Mouse (Mus musculus): Measurements from ENCODE around the gene Klhdc8a. TPM values are rescaled to one million over a fixed set of nuclear protein-coding genes. Genes with fewer than 3 reads are reported as not detected.
A peak's percentile ranks its signal among the peaks of the same experiment; 100 is the strongest.
"Not testable (repeated sequence)": the region's sequence is repeated elsewhere in the genome, so short reads cannot be mapped to it uniquely, and the experiment has no call there.

The Klhdc8a gene
- polyA plus RNA-seq, 1 experiment from 2014 or later = 3.4 TPM

- Histone ChIP-seq H3K4me2 (ENCODE audit: low read length) (no peak overlapping the region), H3K4me1 (replicated peaks; ENCODE audit: control insufficient read depth, insufficient read depth, low read length) (no peaks in the 10 kb centered on the region), H3K9me3 (ENCODE audit: control insufficient read depth, low read length) (no peaks in the 10 kb centered on the region), H3K27me3 (replicated peaks; ENCODE audit: control insufficient read depth, insufficient read depth, low read length) (no peaks in the 10 kb centered on the region), H3K9ac (replicated peaks; ENCODE audit: low read depth, low read length) (no peak overlapping the region), H3K4me3 (replicated peaks; ENCODE audit: low read length) (no peak overlapping the region), H3K36me3 (ENCODE audit: control insufficient read depth, insufficient read depth) (no peaks in the 10 kb centered on the region), H3K27ac (ENCODE audit: low read length) (no peak overlapping the region)
- 68% methylated on average over 1 of the region's 1 CpGs for WGBS
- no peak for ATAC-seq
Measured at GRCm38 (mm10) chr1:132343656-132344055, 45.2 kb downstream of the Klhdc8a start.

GRCm38 (mm10) chr1:132345514-132345913, 47.1 kb downstream of the Klhdc8a start:
- H3K4me1 ChIP-seq (replicated peaks; ENCODE audit: control insufficient read depth, insufficient read depth, low read length) = no peaks in the 10 kb centered on the region

GRCm38 (mm10) chr1:132346134-132346851, 47.9 kb downstream of the Klhdc8a start:
- 88% methylated on average over 12 of the region's 12 CpGs for WGBS
- ATAC-seq = no peak
- H3K27me3 ChIP-seq (replicated peaks; ENCODE audit: control insufficient read depth, insufficient read depth, low read length) = no peaks in the 10 kb centered on the region

More at GRCm38 (mm10) chr1:132345514-132345913, 47.1 kb downstream of the Klhdc8a start:
- no peak overlapping the region for H3K9ac ChIP-seq (replicated peaks; ENCODE audit: low read depth, low read length)
- ATAC-seq = no peak
- H3K4me3 ChIP-seq (replicated peaks; ENCODE audit: low read length) = no peak overlapping the region
- no peak overlapping the region for H3K27ac ChIP-seq (ENCODE audit: low read length)
- no peaks in the 10 kb centered on the region for H3K27me3 ChIP-seq (replicated peaks; ENCODE audit: control insufficient read depth, insufficient read depth, low read length)
- no peak overlapping the region for H3K4me2 ChIP-seq (ENCODE audit: low read length)
- WGBS = 73% methylated on average over 4 of the region's 4 CpGs
- no peaks in the 10 kb centered on the region for H3K9me3 ChIP-seq (ENCODE audit: control insufficient read depth, low read length)
- no peaks in the 10 kb centered on the region for H3K36me3 ChIP-seq (ENCODE audit: control insufficient read depth, insufficient read depth)

GRCm38 (mm10) chr1:132346951-132347350, 48.5 kb downstream of the Klhdc8a start:
- no peak overlapping the region for H3K9ac ChIP-seq (replicated peaks; ENCODE audit: low read depth, low read length)
- H3K27ac ChIP-seq (ENCODE audit: low read length) = no peak overlapping the region
- H3K4me2 ChIP-seq (ENCODE audit: low read length) = no peak overlapping the region
- no peaks in the 10 kb centered on the region for H3K9me3 ChIP-seq (ENCODE audit: control insufficient read depth, low read length)
- H3K4me1 ChIP-seq (replicated peaks; ENCODE audit: control insufficient read depth, insufficient read depth, low read length) = no peaks in the 10 kb centered on the region
- H3K4me3 ChIP-seq (replicated peaks; ENCODE audit: low read length) = no peak overlapping the region
- H3K36me3 ChIP-seq (ENCODE audit: control insufficient read depth, insufficient read depth) = no peaks in the 10 kb centered on the region
- ATAC-seq = no peak
- H3K27me3 ChIP-seq (replicated peaks; ENCODE audit: control insufficient read depth, insufficient read depth, low read length) = no peaks in the 10 kb centered on the region

More at GRCm38 (mm10) chr1:132346134-132346851, 47.9 kb downstream of the Klhdc8a start:
- Histone ChIP-seq H3K27ac (ENCODE audit: low read length) (no peak overlapping the region), H3K9ac (replicated peaks; ENCODE audit: low read depth, low read length) (no peak overlapping the region), H3K36me3 (ENCODE audit: control insufficient read depth, insufficient read depth) (no peaks in the 10 kb centered on the region), H3K4me2 (ENCODE audit: low read length) (no peak overlapping the region), H3K4me3 (replicated peaks; ENCODE audit: low read length) (no peak overlapping the region), H3K9me3 (ENCODE audit: control insufficient read depth, low read length) (no peaks in the 10 kb centered on the region), H3K4me1 (replicated peaks; ENCODE audit: control insufficient read depth, insufficient read depth, low read length) (no peaks in the 10 kb centered on the region)

- 87% methylated on average over 5 of the region's 5 CpGs for WGBS
- H3K4me3 ChIP-seq (replicated peaks; ENCODE audit: low read length) = no peak overlapping the region
- H3K27ac ChIP-seq (ENCODE audit: low read length) = no peak overlapping the region
- no peaks in the 10 kb centered on the region for H3K4me1 ChIP-seq (replicated peaks; ENCODE audit: control insufficient read depth, insufficient read depth, low read length)
- no peaks in the 10 kb centered on the region for H3K9me3 ChIP-seq (ENCODE audit: control insufficient read depth, low read length)
- no peak for ATAC-seq
- no peaks in the 10 kb centered on the region for H3K27me3 ChIP-seq (replicated peaks; ENCODE audit: control insufficient read depth, insufficient read depth, low read length)
- H3K9ac ChIP-seq (replicated peaks; ENCODE audit: low read depth, low read length) = no peak overlapping the region
- H3K36me3 ChIP-seq (ENCODE audit: control insufficient read depth, insufficient read depth) = no peaks in the 10 kb centered on the region
- H3K4me2 ChIP-seq (ENCODE audit: low read length) = no peak overlapping the region
Measured at GRCm38 (mm10) chr1:132348401-132348800, 50.0 kb downstream of the Klhdc8a start.

- not testable (repeated sequence) for H3K27me3 ChIP-seq (replicated peaks; ENCODE audit: control insufficient read depth, insufficient read depth, low read length); ATAC-seq; H3K4me3 ChIP-seq (replicated peaks; ENCODE audit: low read length); H3K4me2 ChIP-seq (ENCODE audit: low read length); H3K4me1 ChIP-seq (replicated peaks; ENCODE audit: control insufficient read depth, insufficient read depth, low read length); H3K27ac ChIP-seq (ENCODE audit: low read length); H3K36me3 ChIP-seq (ENCODE audit: control insufficient read depth, insufficient read depth); H3K9me3 ChIP-seq (ENCODE audit: control insufficient read depth, low read length); H3K9ac ChIP-seq (replicated peaks; ENCODE audit: low read depth, low read length)
Measured at GRCm38 (mm10) chr1:132349049-132349448, 50.6 kb downstream of the Klhdc8a start.

- not testable (repeated sequence) for H3K27ac ChIP-seq (ENCODE audit: low read length); H3K36me3 ChIP-seq (ENCODE audit: control insufficient read depth, insufficient read depth); H3K4me2 ChIP-seq (ENCODE audit: low read length); H3K9ac ChIP-seq (replicated peaks; ENCODE audit: low read depth, low read length); H3K27me3 ChIP-seq (replicated peaks; ENCODE audit: control insufficient read depth, insufficient read depth, low read length); H3K4me1 ChIP-seq (replicated peaks; ENCODE audit: control insufficient read depth, insufficient read depth, low read length); ATAC-seq; H3K4me3 ChIP-seq (replicated peaks; ENCODE audit: low read length); H3K9me3 ChIP-seq (ENCODE audit: control insufficient read depth, low read length)
- 78% methylated on average over 3 of the region's 3 CpGs for WGBS
Measured at GRCm38 (mm10) chr1:132349601-132350000, 51.2 kb downstream of the Klhdc8a start.

- Histone ChIP-seq H3K4me1 (replicated peaks; ENCODE audit: control insufficient read depth, insufficient read depth, low read length) (peaks cover 6% of the 10 kb centered on the region; the same call in 1 of the 2 replicates), H3K27ac (ENCODE audit: low read length) (no peak overlapping the region), H3K27me3 (replicated peaks; ENCODE audit: control insufficient read depth, insufficient read depth, low read length) (no peaks in the 10 kb centered on the region), H3K4me2 (ENCODE audit: low read length) (no peak overlapping the region), H3K9ac (replicated peaks; ENCODE audit: low read depth, low read length) (no peak overlapping the region), H3K4me3 (replicated peaks; ENCODE audit: low read length) (no peak overlapping the region), H3K36me3 (ENCODE audit: control insufficient read depth, insufficient read depth) (no peaks in the 10 kb centered on the region), H3K9me3 (ENCODE audit: control insufficient read depth, low read length) (no peaks in the 10 kb centered on the region)
- WGBS = 94% methylated on average over 4 of the region's 4 CpGs
- ATAC-seq = peak; percentile 32; the same call in 1 of the 2 replicates
Measured at GRCm38 (mm10) chr1:132351058-132351457, 52.6 kb downstream of the Klhdc8a start.

- H3K9ac ChIP-seq (replicated peaks; ENCODE audit: low read depth, low read length) = no peak overlapping the region
- H3K4me2 ChIP-seq (ENCODE audit: low read length) = no peak overlapping the region
- WGBS = 80% methylated on average over 5 of the region's 5 CpGs
- no peaks in the 10 kb centered on the region for H3K27me3 ChIP-seq (replicated peaks; ENCODE audit: control insufficient read depth, insufficient read depth, low read length)
- no peak overlapping the region for H3K27ac ChIP-seq (ENCODE audit: low read length)
- H3K36me3 ChIP-seq (ENCODE audit: control insufficient read depth, insufficient read depth) = peaks cover 3% of the 10 kb centered on the region
- H3K4me3 ChIP-seq (replicated peaks; ENCODE audit: low read length) = no peak overlapping the region
- no peak for ATAC-seq
- no peaks in the 10 kb centered on the region for H3K9me3 ChIP-seq (ENCODE audit: control insufficient read depth, low read length)
- peaks cover 10% of the 10 kb centered on the region; the same call in 1 of the 2 replicates for H3K4me1 ChIP-seq (replicated peaks; ENCODE audit: control insufficient read depth, insufficient read depth, low read length)
Measured at GRCm38 (mm10) chr1:132353389-132353788, 55.0 kb downstream of the Klhdc8a start.
